Mouse (Mus musculus) heart, adult 2 months (tissue): ENCODE results near the gene Marc1.

Source experiments
- CTCF ChIP-seq: fragments of 200-600 bp; IDR thresholded peaks from 2 replicates; pipeline ENCODE4 v1.8.1; 2022; ENCODE audit warnings: antibody characterized with exemption, mild to moderate bottlenecking, moderate library complexity
- EP300 ChIP-seq: fragments of 200-500 bp; IDR thresholded peaks from 2 replicates; pipeline ENCODE4 v1.6.1; 2011; ENCODE audit warnings: low read depth, low read length, control low read depth; ENCODE audit not compliant: insufficient read depth

GRCm38 (mm10) chr1:184845111-184846071 lies 34.3 kb upstream of the Marc1 start:
- no peak for TF ChIP-seq CTCF
- no peak for TF ChIP-seq EP300
